Mouse (Mus musculus) liver, adult 2 months (tissue): ENCODE data around the gene Calm2.

Source experiments
- CTCF ChIP-seq: fragments of 200-500 bp; IDR thresholded peaks from 2 replicates; pipeline ENCODE4 v1.5.1; 2011; ENCODE audit warnings: low read depth, low read length, control low read depth
- POLR2A ChIP-seq: fragments of 200-500 bp; IDR thresholded peaks from 2 replicates; pipeline ENCODE4 v1.6.1; 2011; ENCODE audit warnings: low read length, control low read depth; ENCODE audit not compliant: insufficient read depth; ENCODE audit errors: extremely low read depth

GRCm38 (mm10) chr17:87492286-87492685 is 45.6 kb upstream of the Calm2 start:
- TF ChIP-seq POLR2A (no peak), CTCF (no peak)
